Mouse (Mus musculus) stomach, embryonic 16.5 days (tissue): Measurements from ENCODE around the gene Rap1gds1. TPM values are rescaled to one million over a fixed set of nuclear protein-coding genes. Genes with fewer than 3 reads are reported as not detected.

Experiments
- ATAC-seq: fragments of 200-750 bp; cut with Nextera tagmentation; 2 replicates; pipeline ENCODE4 v1.8.0; 2017; ENCODE audit warnings: moderate number of reproducible peaks, moderate TSS enrichment; ENCODE audit not compliant: insufficient read depth, low FRiP score
- H3K27ac ChIP-seq: fragments of 300-500 bp; sonication (generic); 2 replicates; pipeline ENCODE4 v1.5.1; 2014; ENCODE audit warnings: low read length
- H3K27me3 ChIP-seq: fragments of 300-500 bp; sonication (generic); 2 replicates; pipeline ENCODE4 v1.6.1; 2014; ENCODE audit warnings: low read length, control low read depth, mixed read lengths; ENCODE audit not compliant: control insufficient read depth, insufficient read depth
- H3K36me3 ChIP-seq: fragments of 300-500 bp; sonication (generic); 2 replicates; pipeline ENCODE4 v1.6.1; 2014; ENCODE audit warnings: low read length; ENCODE audit not compliant: control insufficient read depth, insufficient read depth
- H3K4me1 ChIP-seq: fragments of 300-500 bp; sonication (generic); 2 replicates; pipeline ENCODE4 v1.6.1; 2014; ENCODE audit warnings: low read length, control low read depth, mixed read lengths; ENCODE audit not compliant: control insufficient read depth, insufficient read depth
- H3K4me2 ChIP-seq: fragments of 300-500 bp; sonication (generic); 2 replicates; pipeline ENCODE4 v1.6.1; 2014; ENCODE audit warnings: low read depth, low read length, mixed read lengths
- H3K4me3 ChIP-seq: fragments of 300-500 bp; sonication (generic); replicated peaks from 2 replicates; pipeline ENCODE4 v1.5.1; 2014; ENCODE audit warnings: mild to moderate bottlenecking, low read length
- H3K9ac ChIP-seq: fragments of 300-500 bp; sonication (generic); 2 replicates; pipeline ENCODE4 v1.6.1; 2014; ENCODE audit warnings: low read length
- H3K9me3 ChIP-seq: fragments of 300-500 bp; sonication (generic); replicated peaks from 2 replicates; pipeline ENCODE4 v1.6.1; 2016; ENCODE audit warnings: low read length, control low read depth; ENCODE audit not compliant: control insufficient read depth
- WGBS: fragments of 180-500 bp; shearing (Covaris S2); extraction: QIAGEN DNeasy Blood & Tissue Kit; methylation state at CpG from one replicate; pipeline ENCODE4 v1.1.7; 2014; 5-methylcytosine and 5-hydroxymethylcytosine counted together
- polyA plus RNA-seq: library from polyadenylated mRNA; unstranded; fragments of >200 nt; fragmentation: Nextera tagmentation; extraction: Ambion mirVana; gene quantifications from 2 replicates; pipeline ENCODE4 v1.2.1, GENCODE M21; 2015

Gene Rap1gds1
- polyA plus RNA-seq, 1 experiment from 2014 or later, result 51.0 TPM

DNA sequence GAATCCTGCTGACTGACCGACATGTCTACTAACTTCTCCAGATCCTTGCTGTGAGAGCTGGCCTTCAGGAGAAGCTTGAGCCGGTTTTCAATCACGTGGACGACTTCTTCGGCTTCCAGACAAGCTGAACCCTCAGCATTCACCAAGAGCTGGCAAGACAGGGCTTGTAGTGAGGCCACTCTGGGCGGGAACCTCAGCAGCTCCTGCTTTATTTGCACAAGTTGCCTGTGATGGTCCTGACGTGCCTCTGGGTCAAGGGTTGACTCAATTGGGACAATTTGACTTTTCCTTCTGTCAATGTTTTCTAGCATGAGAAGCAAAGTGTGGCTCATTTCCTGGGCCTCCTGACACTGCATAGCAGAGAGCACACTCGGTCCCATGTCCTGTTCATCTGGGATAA, 138.2 kb downstream of the Rap1gds1 start:
- Histone ChIP-seq H3K9me3 (no peaks in the 10 kb centered on the region), H3K4me3 (no peak overlapping the region), H3K4me1 (no peaks in the 10 kb centered on the region), H3K27ac (no peak overlapping the region), H3K4me2 (no peak overlapping the region), H3K9ac (no peak overlapping the region), H3K36me3 (peaks cover 20% of the 10 kb centered on the region), H3K27me3 (no peaks in the 10 kb centered on the region)
- WGBS, result 71% methylated on average over 8 of the region's 8 CpGs
- ATAC-seq, result no peak

DNA sequence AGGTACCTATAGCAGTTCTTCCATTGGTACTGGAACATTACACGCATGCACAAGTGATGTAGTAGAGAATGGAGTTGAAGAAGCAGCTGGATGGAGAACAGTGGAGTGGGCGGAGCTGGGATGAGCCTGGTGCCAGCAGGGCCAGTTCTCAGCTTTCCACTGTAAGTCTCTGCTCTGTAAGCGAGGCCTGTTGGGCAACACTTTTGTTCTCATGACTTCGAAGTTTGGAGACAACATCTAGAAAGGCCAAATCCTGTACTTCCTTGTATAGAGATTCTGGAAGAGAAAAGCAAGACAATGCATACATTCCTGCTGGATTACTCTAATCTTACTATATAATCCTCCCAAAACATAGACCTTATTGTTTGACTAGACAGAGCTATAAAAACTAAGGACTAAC, 147.6 kb downstream of the Rap1gds1 start:
- no peak overlapping the region for H3K27ac ChIP-seq
- ATAC-seq, result no peak
- no peak overlapping the region for H3K9ac ChIP-seq
- H3K9me3 ChIP-seq, result no peaks in the 10 kb centered on the region
- H3K4me2 ChIP-seq, result no peak overlapping the region
- 90% methylated on average over 4 of the region's 4 CpGs for WGBS
- H3K4me3 ChIP-seq, result no peak overlapping the region
- no peaks in the 10 kb centered on the region for H3K4me1 ChIP-seq
- H3K27me3 ChIP-seq, result no peaks in the 10 kb centered on the region
- peaks cover 13% of the 10 kb centered on the region; the same call in 1 of the 2 replicates for H3K36me3 ChIP-seq

DNA sequence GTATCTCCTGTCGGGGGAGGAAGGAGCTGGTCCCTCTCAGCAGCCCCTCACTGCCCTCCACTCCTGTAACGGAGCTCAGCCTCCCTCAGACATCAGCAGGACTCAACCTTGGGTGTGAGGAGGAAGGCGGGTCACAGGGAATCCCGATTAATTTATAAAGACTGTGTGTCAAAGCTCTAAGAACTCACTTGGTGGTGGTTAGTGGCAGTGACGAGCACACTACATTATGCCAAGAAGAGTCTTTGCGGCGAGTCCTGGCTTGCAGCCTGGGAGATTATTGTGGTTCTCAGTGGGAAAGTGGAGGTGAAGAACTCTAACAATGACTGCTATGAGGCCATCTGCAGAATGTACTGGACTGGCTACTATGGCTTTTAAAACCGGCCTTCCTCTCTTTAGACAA, 148.8 kb downstream of the Rap1gds1 start:
- WGBS, result 89% methylated on average over 8 of the region's 8 CpGs

DNA sequence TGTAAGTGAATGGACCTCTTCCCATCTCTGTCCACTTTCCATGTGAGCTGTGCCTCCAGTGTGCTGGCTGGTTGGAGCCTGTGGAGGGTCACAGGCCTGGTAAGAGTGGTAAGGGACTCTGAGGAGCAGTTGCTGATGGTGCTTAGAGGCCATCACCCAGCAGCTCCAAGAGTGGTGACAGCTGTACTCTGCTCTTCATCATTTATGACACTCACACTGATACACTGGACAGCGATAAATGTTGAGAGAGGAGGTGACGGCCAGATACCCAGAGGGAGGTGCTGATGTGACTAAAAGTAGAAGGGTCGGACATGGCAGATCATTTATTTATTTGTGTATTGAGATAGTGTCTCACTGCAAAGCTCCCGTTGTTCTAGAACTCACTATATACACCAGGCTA, 156.8 kb downstream of the Rap1gds1 start:
- Histone ChIP-seq H3K9me3 (no peaks in the 10 kb centered on the region), H3K36me3 (no peaks in the 10 kb centered on the region), H3K9ac (no peak overlapping the region), H3K4me3 (no peak overlapping the region), H3K4me2 (no peak overlapping the region), H3K27me3 (no peaks in the 10 kb centered on the region), H3K27ac (no peak overlapping the region), H3K4me1 (no peaks in the 10 kb centered on the region)
- ATAC-seq, result no peak
- WGBS, result 80% methylated on average over 4 of the region's 4 CpGs

More for the DNA sequence above, 148.8 kb downstream of the Rap1gds1 start:
- H3K27me3 ChIP-seq, result no peaks in the 10 kb centered on the region
- no peak overlapping the region for H3K4me3 ChIP-seq
- no peak overlapping the region for H3K27ac ChIP-seq
- ATAC-seq, result no peak
- no peak overlapping the region for H3K4me2 ChIP-seq
- H3K9me3 ChIP-seq, result no peaks in the 10 kb centered on the region
- peaks cover 13% of the 10 kb centered on the region; the same call in 1 of the 2 replicates for H3K36me3 ChIP-seq
- no peak overlapping the region for H3K9ac ChIP-seq
- no peaks in the 10 kb centered on the region for H3K4me1 ChIP-seq

DNA sequence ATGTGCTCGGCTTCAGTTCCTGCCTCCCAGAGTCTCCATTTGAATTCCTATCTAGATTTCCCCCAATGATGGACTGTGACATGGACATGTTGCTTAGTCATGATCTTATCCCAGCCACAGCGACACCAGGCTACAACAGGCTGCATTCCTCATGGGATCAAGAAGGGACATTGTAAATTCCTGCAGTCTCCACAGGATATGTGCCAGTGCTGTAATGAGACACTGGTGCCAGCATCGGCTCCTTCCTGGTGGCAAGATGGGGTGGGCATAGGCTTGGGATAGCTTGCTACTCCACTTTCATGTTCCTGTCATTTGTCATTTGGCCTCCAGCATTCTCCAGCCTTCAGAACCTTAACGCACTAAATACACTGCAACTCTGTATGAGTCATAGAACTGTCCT, 158.0 kb downstream of the Rap1gds1 start:
- no peaks in the 10 kb centered on the region for H3K36me3 ChIP-seq
- H3K4me1 ChIP-seq, result no peaks in the 10 kb centered on the region
- no peak for ATAC-seq
- H3K9ac ChIP-seq, result no peak overlapping the region
- H3K27me3 ChIP-seq, result no peaks in the 10 kb centered on the region
- no peak overlapping the region for H3K4me2 ChIP-seq
- no peak overlapping the region for H3K4me3 ChIP-seq
- H3K27ac ChIP-seq, result no peak overlapping the region
- H3K9me3 ChIP-seq, result no peaks in the 10 kb centered on the region
- 73% methylated on average over 4 of the region's 4 CpGs for WGBS

DNA sequence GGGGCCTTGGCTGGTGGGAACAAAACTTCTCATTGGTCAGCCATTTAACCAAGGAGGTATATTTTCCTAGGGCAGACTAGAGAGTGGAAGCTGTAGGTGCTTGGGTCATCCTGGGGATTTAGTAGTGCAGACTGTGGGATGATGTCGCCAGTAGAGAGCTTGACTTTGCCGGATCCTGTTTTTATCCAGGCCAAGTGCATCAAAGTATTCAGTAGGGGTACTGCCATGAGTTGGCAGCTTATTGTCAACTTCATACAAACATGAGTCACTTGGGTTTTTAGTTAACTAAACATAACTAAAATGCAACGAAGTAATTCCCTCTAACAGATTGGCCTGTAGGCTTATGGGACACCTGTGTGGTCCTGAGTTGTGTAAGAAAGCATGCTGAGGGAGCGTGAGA, 158.4 kb downstream of the Rap1gds1 start:
- H3K9ac ChIP-seq, result no peak overlapping the region
- H3K27me3 ChIP-seq, result no peaks in the 10 kb centered on the region
- WGBS, result 69% methylated on average over 4 of the region's 4 CpGs
- H3K4me3 ChIP-seq, result no peak overlapping the region
- H3K4me2 ChIP-seq, result no peak overlapping the region
- no peaks in the 10 kb centered on the region for H3K4me1 ChIP-seq
- no peak overlapping the region for H3K27ac ChIP-seq
- ATAC-seq, result no peak
- H3K36me3 ChIP-seq, result no peaks in the 10 kb centered on the region
- H3K9me3 ChIP-seq, result no peaks in the 10 kb centered on the region

DNA sequence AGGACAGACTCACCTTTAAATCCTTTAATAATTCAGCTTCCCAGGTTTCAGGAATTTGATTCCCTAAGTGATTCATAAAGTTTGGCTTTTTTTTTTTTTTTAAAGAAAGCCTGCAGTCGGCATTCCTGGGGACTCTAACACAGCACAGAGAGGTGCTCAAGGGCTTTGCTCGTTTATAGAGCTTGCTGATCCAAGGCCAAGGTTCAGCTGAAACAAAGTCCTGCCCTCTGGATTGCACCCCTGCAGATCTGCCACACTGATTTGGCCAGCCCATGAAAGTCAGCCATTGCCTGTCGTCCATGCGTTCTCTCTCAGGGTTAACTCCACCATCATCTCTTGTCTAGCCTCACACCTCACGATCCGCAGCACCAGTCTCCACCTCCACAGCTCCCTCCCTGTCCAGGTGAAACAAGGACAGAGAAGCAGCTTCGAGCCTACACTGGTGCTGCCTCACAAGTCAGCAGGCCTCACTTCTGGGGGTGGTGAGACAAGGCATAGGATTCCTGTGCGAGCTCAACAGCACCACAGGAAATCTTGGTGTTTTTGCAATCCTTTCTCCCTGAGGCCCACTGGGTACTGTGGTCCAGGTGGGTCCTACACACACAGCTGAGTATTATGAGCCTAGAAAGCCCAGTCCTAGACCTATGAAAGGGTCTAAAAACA, 160.2 kb downstream of the Rap1gds1 start:
- Histone ChIP-seq H3K27ac (no peak overlapping the region), H3K9ac (no peak overlapping the region), H3K4me1 (no peaks in the 10 kb centered on the region), H3K36me3 (no peaks in the 10 kb centered on the region), H3K27me3 (no peaks in the 10 kb centered on the region), H3K4me2 (no peak overlapping the region), H3K9me3 (no peaks in the 10 kb centered on the region), H3K4me3 (no peak overlapping the region)
- WGBS, result 48% methylated on average over 8 of the region's 8 CpGs
- ATAC-seq, result no peak

DNA sequence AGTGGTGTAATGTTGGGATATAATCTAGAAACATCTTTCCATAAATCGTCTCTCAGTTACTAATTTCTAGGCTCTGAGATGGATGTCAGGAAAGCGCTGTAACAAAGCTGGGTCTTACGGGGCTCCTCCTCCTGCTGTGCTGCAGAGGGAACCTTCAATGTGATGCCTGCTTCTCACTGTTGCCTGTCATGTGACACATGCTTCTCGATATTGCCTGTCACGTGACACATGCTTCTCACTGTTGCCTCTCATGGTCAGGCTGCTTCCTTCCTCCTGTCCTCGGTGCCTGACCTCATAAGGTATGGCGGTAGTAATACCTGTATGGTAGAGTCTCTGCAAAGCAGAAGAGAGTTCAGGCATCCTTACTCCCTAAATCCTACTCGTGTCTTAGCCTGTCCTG, 162.5 kb downstream of the Rap1gds1 start:
- Histone ChIP-seq H3K36me3 (no peaks in the 10 kb centered on the region), H3K27me3 (no peaks in the 10 kb centered on the region), H3K9me3 (no peaks in the 10 kb centered on the region), H3K4me2 (no peak overlapping the region), H3K9ac (no peak overlapping the region), H3K27ac (no peak overlapping the region), H3K4me1 (no peaks in the 10 kb centered on the region), H3K4me3 (no peak overlapping the region)
- 87% methylated on average over 8 of the region's 8 CpGs for WGBS
- ATAC-seq, result no peak

DNA sequence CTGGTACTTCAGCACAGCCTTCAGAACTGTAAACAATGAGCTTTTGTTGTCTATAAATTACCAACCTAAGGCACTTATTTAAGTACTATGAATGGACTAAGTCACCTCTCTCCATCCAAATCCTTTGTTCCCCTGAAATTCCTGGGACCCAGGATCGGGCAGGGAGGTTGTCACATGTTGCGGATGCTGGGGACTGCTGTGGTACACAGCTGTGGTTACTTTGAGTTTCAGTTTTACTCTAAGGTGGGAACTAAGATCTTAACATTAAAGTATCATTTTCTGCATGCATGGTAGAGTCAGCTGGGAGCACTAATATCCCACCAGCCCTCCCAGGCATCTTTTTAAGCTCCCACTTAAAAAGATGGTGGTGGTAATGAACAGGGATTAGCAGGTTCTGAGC, 165.7 kb downstream of the Rap1gds1 start:
- no peaks in the 10 kb centered on the region for H3K27me3 ChIP-seq
- 81% methylated on average over 2 of the region's 2 CpGs for WGBS

More for the DNA sequence above, 165.7 kb downstream of the Rap1gds1 start:
- Histone ChIP-seq H3K4me2 (no peak overlapping the region), H3K4me3 (no peak overlapping the region), H3K27ac (no peak overlapping the region), H3K9me3 (no peaks in the 10 kb centered on the region), H3K36me3 (no peaks in the 10 kb centered on the region), H3K4me1 (peaks cover 7% of the 10 kb centered on the region; the same call in 1 of the 2 replicates), H3K9ac (no peak overlapping the region)
- ATAC-seq, result no peak
